Mouse (Mus musculus) small intestine, adult 2 months (tissue): ENCODE data around the gene Mmp23.

Experiments used
- CTCF ChIP-seq: fragments of 200-500 bp; IDR thresholded peaks from 2 replicates; pipeline ENCODE4 v1.5.1; 2012; ENCODE audit warnings: low read depth, mild to moderate bottlenecking, control low read depth, inconsistent platforms, low read length, moderate library complexity, mixed read lengths; ENCODE audit not compliant: insufficient replicate concordance, insufficient read length; ENCODE audit errors: extremely low read depth
- POLR2A ChIP-seq: fragments of 200-500 bp; IDR thresholded peaks from 2 replicates; pipeline ENCODE4 v1.6.1; 2012; ENCODE audit warnings: low read depth, mild to moderate bottlenecking, control low read depth, inconsistent platforms, low read length, moderate library complexity

DNA sequence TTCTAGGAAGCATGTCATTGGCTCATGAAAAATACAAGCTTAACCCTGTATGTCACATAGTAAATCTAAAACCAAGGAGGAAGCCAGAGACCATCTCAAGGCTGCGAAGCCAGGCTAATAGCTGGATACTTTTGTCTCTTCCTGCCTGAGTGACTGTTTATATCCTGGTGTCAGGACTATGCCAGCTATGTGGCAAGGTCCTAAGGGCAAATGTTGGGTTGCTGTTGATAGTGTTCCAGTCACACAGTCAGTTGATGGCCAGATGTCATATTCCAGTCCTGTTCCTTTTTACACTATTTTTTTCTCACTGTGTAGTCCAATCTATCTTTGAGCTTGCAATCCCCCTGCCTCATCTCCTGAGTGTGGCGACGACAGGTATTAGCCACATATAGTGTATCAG, 39.9 kb downstream of the Mmp23 start:
- no peak for TF ChIP-seq CTCF
- no peak for TF ChIP-seq POLR2A
